Mouse (Mus musculus): ENCODE data around the gene Wnk3.
A peak's percentile ranks its signal among the peaks of the same experiment; 100 is the strongest.
"Not testable (repeated sequence)": the region's sequence is repeated elsewhere in the genome, so short reads cannot be mapped to it uniquely, and the experiment has no call there.

Wnk3 gene

GRCm38 (mm10) chrX:151197778-151198177 is at the start of gene Wnk3:
TSS of gene Wnk3 (plus strand) at chrX:151198078.
- no peak for DNase-seq (ENCODE audit: low spot score in 2 of 2)

GRCm38 (mm10) chrX:151158414-151158813 is 39.5 kb upstream of the Wnk3 start:
- no peak for DNase-seq (ENCODE audit: low spot score in 2 of 2)

GRCm38 (mm10) chrX:151168438-151169131 is 29.3 kb upstream of the Wnk3 start:
- DNase-seq (ENCODE audit: low spot score in 2 of 2): peak; percentile 49 to 61

- DNase-seq (ENCODE audit: low spot score in 2 of 2): peak; percentile 60 to 65
Measured at GRCm38 (mm10) chrX:151169261-151169961, 28.5 kb upstream of the Wnk3 start.

GRCm38 (mm10) chrX:151173134-151173533 is 24.7 kb upstream of the Wnk3 start:
- DNase-seq (ENCODE audit: low spot score in 2 of 2): not testable (repeated sequence)

- DNase-seq (ENCODE audit: low spot score in 2 of 2): no peak
Measured at GRCm38 (mm10) chrX:151298329-151298728, 100.5 kb downstream of the Wnk3 start.

- DNase-seq (ENCODE audit: low spot score in 2 of 2): no peak
Measured at GRCm38 (mm10) chrX:151313732-151314131, 115.9 kb downstream of the Wnk3 start.

- DNase-seq (ENCODE audit: low spot score in 2 of 2): no peak
Measured at GRCm38 (mm10) chrX:151333615-151334014, 135.7 kb downstream of the Wnk3 start.

GRCm38 (mm10) chrX:151337804-151338203 is 139.9 kb downstream of the Wnk3 start:
- no peak for DNase-seq (ENCODE audit: low spot score in 2 of 2)

- DNase-seq (ENCODE audit: low spot score in 2 of 2): peak; percentile 76 to 82
Measured at GRCm38 (mm10) chrX:151343761-151344500, 146.1 kb downstream of the Wnk3 start, which contains the start of gene Fam120c. TSS of gene Fam120c (plus strand) at chrX:151344175.

GRCm38 (mm10) chrX:151344501-151344984 is 146.7 kb downstream of the Wnk3 start:
- peak; percentile 26 to 37 for DNase-seq (ENCODE audit: low spot score in 2 of 2)

- DNase-seq (ENCODE audit: low spot score in 2 of 2): peak; percentile 4 to 5
Measured at GRCm38 (mm10) chrX:151345333-151346125, 147.7 kb downstream of the Wnk3 start.

- no peak for DNase-seq (ENCODE audit: low spot score in 2 of 2)
Measured at GRCm38 (mm10) chrX:151347278-151347677, 149.4 kb downstream of the Wnk3 start.

GRCm38 (mm10) chrX:151349322-151349721 is 151.4 kb downstream of the Wnk3 start:
- peak; percentile 6 for DNase-seq (ENCODE audit: low spot score in 2 of 2)

All from right cerebral cortex, adult 2 months (tissue).